Mouse (Mus musculus) heart, embryonic 15.5 days (tissue): ENCODE measurements around the gene Prf1. TPM values are rescaled to one million over a fixed set of nuclear protein-coding genes. Genes with fewer than 3 reads are reported as not detected.
A peak's percentile ranks its signal among the peaks of the same experiment; 100 is the strongest.

ENCODE experiments used
- ATAC-seq: fragments of 200-750 bp; cut with Nextera tagmentation; replicated peaks from 2 replicates; pipeline ENCODE4 v1.8.0; 2017; ENCODE audit warnings: low read depth, moderate TSS enrichment; ENCODE audit not compliant: insufficient number of reproducible peaks, insufficient read depth, low FRiP score
- H3K27ac ChIP-seq: fragments of 300-500 bp; sonication (generic); 2 replicates; pipeline ENCODE4 v1.5.1; 2015; ENCODE audit warnings: mild to moderate bottlenecking, inconsistent platforms
- H3K27me3 ChIP-seq: fragments of 300-500 bp; sonication (generic); 2 replicates; pipeline ENCODE4 v1.6.1; 2015; ENCODE audit warnings: inconsistent platforms
- H3K36me3 ChIP-seq: fragments of 300-500 bp; sonication (generic); 2 replicates; pipeline ENCODE4 v1.6.1; 2015; ENCODE audit warnings: mild to moderate bottlenecking, inconsistent platforms
- H3K4me1 ChIP-seq: fragments of 300-500 bp; sonication (generic); replicated peaks from 2 replicates; pipeline ENCODE4 v1.6.1; 2015; ENCODE audit warnings: inconsistent platforms
- H3K4me2 ChIP-seq: fragments of 300-500 bp; sonication (generic); 2 replicates; pipeline ENCODE4 v1.6.1; 2015; ENCODE audit warnings: inconsistent platforms, mild to moderate bottlenecking, moderate library complexity
- H3K4me3 ChIP-seq: fragments of 300-500 bp; sonication (generic); 2 replicates; pipeline ENCODE4 v1.5.1; 2015; ENCODE audit warnings: mild to moderate bottlenecking, inconsistent platforms
- H3K9ac ChIP-seq: fragments of 300-500 bp; sonication (generic); 2 replicates; pipeline ENCODE4 v1.6.1; 2015; ENCODE audit warnings: mild to moderate bottlenecking, inconsistent platforms
- H3K9me3 ChIP-seq: fragments of 300-500 bp; sonication (generic); replicated peaks from 2 replicates; pipeline ENCODE4 v1.6.1; 2016; ENCODE audit warnings: inconsistent platforms
- WGBS: fragments of 180-500 bp; shearing (Covaris S2); methylation state at CpG from one replicate; pipeline ENCODE4 v1.1.7; 2015; ENCODE audit warnings: mixed read lengths; 5-methylcytosine and 5-hydroxymethylcytosine counted together
- polyA plus RNA-seq: library from polyadenylated mRNA; unstranded; fragments of >200 nt; fragmentation: Nextera tagmentation; extraction: Ambion mirVana; gene quantifications from 2 replicates; pipeline ENCODE4 v1.2.1, GENCODE M21; 2015

Gene Prf1
- polyA plus RNA-seq, 1 experiment from 2014 or later, result 0.09 TPM

DNA sequence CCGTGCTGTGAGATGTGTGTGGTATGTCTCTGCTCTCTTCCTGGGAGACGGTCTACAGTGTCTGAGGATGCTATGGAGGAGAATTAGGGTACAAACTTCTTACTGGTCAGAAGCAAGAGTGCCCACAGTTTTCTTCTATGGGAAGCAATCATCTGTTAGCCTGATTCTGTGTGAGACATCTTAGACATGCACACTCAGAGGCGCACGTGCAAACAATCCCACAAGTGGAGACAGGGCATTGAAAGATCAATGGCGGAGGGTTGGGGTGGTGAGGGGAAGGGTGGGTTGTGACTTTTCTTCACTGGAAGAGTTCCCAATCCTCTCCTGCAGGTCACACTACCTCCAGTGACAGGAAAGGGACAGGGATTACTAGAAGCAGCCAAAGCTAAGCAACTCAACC, 25.0 kb upstream of the Prf1 start:
- Histone ChIP-seq H3K9ac (peak overlapping the region; percentile 72), H3K27ac (peak overlapping the region; percentile 57), H3K9me3 (no peaks in the 10 kb centered on the region), H3K4me1 (peaks cover 30% of the 10 kb centered on the region), H3K4me2 (peak overlapping the region; percentile 97), H3K27me3 (0 out of 2 replicates have a peak, but pooled peaks cover 4% of the 10 kb centered on the region), H3K36me3 (no peaks in the 10 kb centered on the region), H3K4me3 (peak overlapping the region; percentile 60)
- ATAC-seq, result no peak
- 41% methylated on average over 5 of the region's 5 CpGs for WGBS

DNA sequence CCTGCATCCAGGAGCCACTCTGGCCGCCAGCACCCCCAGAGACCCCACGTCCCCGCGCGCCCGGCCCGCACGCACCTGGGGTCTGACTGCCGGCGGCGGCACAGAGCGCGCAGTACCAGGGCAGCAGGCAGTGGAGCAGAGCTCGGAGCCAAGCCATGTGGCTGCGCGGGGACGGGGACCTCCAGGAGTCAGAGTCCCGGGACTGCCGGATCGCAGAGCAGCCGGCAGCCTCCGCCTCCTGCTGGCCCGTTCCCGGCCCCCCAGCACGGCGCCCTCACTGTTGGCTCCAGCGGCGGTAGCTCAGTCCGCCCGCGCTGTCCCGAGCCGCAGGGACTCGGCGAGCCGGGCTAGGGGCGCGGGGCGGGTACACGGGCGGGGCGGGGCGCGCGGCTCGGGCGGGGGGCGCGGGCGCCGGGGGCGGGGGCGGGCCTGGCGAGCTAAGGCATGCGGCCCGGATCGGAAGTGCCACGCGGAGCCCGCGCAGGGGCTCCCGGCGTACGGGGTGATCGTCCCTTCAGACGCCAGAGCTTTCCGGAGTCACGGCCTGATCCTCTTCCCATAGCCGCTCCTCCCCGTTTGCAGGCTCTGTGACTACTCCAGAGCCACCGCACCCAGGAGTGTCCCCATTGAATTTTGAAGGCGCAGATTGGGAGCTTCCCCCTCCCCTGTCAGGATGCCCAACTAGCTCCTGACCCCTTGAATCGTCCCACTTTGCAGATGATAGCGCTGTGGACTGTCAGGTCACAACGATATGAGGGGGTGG, 24.4 kb upstream of the Prf1 start, which contains the start of gene Adamts14:
Adamts14 (minus strand) TSS at position 358 of the 763 bp plus-strand sequence.
- Histone ChIP-seq H3K36me3 (no peaks in the 10 kb centered on the region), H3K4me2 (peak within 1 kb of the TSS; percentile 97), H3K9ac (peak within 1 kb of the TSS; percentile 72), H3K27me3 (0 out of 2 replicates have a peak, but pooled peaks cover 4% of the 10 kb centered on the region), H3K27ac (peak within 1 kb of the TSS; percentile 57), H3K4me3 (peak within 1 kb of the TSS; percentile 60), H3K4me1 (peaks cover 33% of the 10 kb centered on the region), H3K9me3 (no peaks in the 10 kb centered on the region)
- ATAC-seq, result peak; percentile 61
- 1% methylated on average over 58 of the region's 75 CpGs for WGBS

DNA sequence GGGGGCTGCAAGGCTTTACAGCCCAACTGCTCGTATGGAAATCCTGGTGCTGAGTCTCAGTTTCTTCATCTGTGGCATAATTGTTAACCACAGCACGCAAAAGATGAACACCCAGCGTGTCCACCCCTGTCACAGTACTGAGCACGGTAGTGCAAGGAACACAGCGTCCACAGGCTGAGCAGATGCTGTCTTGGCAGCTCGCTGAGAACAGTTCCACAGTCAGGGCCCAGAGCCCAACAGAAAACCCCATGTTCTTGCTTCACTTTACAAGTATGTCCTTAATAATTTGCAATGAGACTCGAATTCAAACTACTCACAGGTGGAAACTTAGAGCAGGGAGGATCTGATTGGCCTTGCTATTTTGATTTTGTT, 23.8 kb upstream of the Prf1 start:
- H3K27me3 ChIP-seq, result 0 out of 2 replicates have a peak, but pooled peaks cover 4% of the 10 kb centered on the region
- ATAC-seq, result no peak
- peak overlapping the region; percentile 57; the same call in 1 of the 2 replicates for H3K27ac ChIP-seq
- H3K4me3 ChIP-seq, result peak overlapping the region; percentile 60
- peak overlapping the region; percentile 97 for H3K4me2 ChIP-seq
- WGBS, result 63% methylated on average over 7 of the region's 7 CpGs
- no peaks in the 10 kb centered on the region for H3K36me3 ChIP-seq
- H3K4me1 ChIP-seq, result peaks cover 36% of the 10 kb centered on the region
- H3K9me3 ChIP-seq, result no peaks in the 10 kb centered on the region
- no peak overlapping the region for H3K9ac ChIP-seq

DNA sequence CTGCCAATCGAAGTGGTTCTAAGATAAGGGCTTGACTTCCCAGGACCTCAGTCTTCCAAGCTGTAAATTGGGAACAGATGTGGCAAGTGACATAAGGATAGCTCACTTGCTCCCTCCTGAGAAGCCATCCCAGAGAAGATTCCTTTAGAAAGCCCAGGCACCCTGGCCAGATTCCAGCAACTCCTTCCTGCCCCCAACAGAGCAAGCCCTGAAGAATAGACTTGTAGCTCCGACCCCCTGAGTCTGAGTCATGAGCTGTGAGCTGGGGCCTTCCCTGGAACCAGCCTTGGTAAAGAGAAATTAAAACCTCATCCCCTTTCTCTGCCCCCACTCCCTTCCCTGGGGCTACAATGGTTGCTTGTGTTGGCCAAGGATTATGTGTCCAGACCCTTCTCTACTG, 23.1 kb upstream of the Prf1 start:
- no peak overlapping the region for H3K9ac ChIP-seq
- no peak overlapping the region for H3K27ac ChIP-seq
- 54% methylated on average over 2 of the region's 2 CpGs for WGBS
- no peak overlapping the region for H3K4me3 ChIP-seq
- H3K36me3 ChIP-seq, result no peaks in the 10 kb centered on the region
- 0 out of 2 replicates have a peak, but pooled peaks cover 4% of the 10 kb centered on the region for H3K27me3 ChIP-seq
- H3K4me2 ChIP-seq, result no peak overlapping the region
- H3K4me1 ChIP-seq, result peaks cover 36% of the 10 kb centered on the region
- no peak for ATAC-seq
- H3K9me3 ChIP-seq, result no peaks in the 10 kb centered on the region

DNA sequence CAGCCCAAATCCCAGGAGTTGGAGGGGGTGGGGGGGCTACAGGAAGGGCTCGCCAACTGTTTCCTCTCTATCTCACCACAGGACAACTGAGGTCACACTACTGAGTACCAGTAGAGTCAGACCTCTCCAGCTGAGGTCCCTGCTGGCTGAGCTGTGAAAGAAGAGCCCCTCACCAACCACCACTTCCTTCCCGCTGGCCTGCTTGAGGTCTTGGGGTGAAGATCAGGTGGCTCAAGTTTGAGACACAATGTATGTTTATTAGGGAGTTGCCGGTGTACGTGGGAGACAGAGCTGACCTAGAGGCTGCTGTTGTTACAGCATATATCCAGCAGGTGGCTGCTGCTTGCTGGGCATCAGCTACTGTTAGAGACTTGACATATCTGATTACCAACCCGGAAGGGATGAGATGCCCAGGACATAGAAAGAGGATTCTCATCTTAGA, 21.9 kb upstream of the Prf1 start:
- Histone ChIP-seq H3K4me3 (no peak overlapping the region), H3K27me3 (0 out of 2 replicates have a peak, but pooled peaks cover 4% of the 10 kb centered on the region), H3K9me3 (no peaks in the 10 kb centered on the region), H3K4me1 (peaks cover 36% of the 10 kb centered on the region), H3K36me3 (no peaks in the 10 kb centered on the region), H3K27ac (no peak overlapping the region), H3K4me2 (peak overlapping the region; percentile 29; the same call in 1 of the 2 replicates), H3K9ac (no peak overlapping the region)
- ATAC-seq, result no peak
- 2% methylated on average over 5 of the region's 5 CpGs for WGBS

DNA sequence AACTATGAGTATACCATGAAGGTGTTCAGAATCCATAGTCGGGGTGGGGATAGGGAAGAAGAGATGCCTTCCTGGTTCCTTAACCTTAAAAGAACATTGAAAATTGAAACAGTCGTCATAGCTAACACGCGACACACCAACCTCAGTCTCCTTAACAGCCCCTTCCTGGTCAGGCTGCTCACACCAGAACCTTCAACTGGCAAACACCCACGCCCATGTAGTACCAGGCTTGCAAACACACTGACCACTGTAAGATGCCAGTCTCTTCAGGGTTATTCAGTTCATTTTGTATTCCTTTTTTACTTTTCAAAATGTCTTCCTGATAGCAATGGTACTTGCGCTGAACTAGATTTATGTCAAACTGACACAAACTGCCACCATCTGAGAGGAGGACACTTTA, 20.6 kb upstream of the Prf1 start:
- Histone ChIP-seq H3K36me3 (no peaks in the 10 kb centered on the region), H3K4me2 (no peak overlapping the region), H3K27me3 (0 out of 2 replicates have a peak, but pooled peaks cover 4% of the 10 kb centered on the region), H3K9me3 (no peaks in the 10 kb centered on the region), H3K4me1 (peaks cover 32% of the 10 kb centered on the region), H3K4me3 (no peak overlapping the region), H3K9ac (no peak overlapping the region), H3K27ac (no peak overlapping the region)
- ATAC-seq, result no peak
- WGBS, result 89% methylated on average over 6 of the region's 6 CpGs

DNA sequence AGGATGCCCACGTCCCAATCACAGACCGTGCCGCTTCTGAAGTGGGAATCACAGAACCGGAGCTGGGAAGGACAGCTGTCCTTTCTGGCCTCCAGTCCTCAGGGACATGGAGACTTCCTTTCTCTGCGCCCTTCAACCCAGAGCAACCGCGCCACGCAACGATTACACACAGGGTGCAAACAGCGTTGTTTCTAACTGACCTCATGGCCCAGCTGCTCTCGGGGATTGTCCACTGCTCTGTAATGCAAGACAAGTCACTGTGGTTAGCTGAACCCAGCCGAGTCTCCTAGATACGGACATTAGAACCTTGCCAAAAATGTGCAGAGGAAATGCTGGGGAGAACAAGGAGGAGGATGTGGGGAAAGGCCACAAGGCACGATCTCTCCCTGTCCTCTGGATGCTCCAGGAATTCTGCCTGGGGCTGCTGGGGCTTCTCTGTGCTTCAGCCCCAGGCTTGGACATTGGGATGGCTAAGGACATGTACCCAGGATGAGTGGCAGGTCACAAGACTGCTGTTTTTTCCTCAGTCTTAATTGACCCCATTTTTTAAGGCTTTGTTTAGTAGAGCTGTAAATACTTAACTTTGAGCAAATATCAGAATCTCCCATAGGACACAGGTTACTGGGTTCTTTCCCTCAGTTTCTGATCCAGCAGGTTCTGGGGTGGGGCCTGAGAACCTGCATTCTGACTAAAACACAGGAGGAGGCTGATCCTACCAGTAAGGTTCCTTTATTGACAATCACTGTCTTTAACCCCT, 19.5 kb upstream of the Prf1 start:
- H3K4me2 ChIP-seq, result no peak overlapping the region
- H3K27ac ChIP-seq, result peak overlapping the region; percentile 39; the same call in 1 of the 2 replicates
- no peak overlapping the region for H3K9ac ChIP-seq
- H3K9me3 ChIP-seq, result no peaks in the 10 kb centered on the region
- no peak for ATAC-seq
- peaks cover 21% of the 10 kb centered on the region for H3K4me1 ChIP-seq
- no peaks in the 10 kb centered on the region for H3K36me3 ChIP-seq
- 0 out of 2 replicates have a peak, but pooled peaks cover 4% of the 10 kb centered on the region for H3K27me3 ChIP-seq
- H3K4me3 ChIP-seq, result no peak overlapping the region
- 50% methylated on average over 14 of the region's 14 CpGs for WGBS

DNA sequence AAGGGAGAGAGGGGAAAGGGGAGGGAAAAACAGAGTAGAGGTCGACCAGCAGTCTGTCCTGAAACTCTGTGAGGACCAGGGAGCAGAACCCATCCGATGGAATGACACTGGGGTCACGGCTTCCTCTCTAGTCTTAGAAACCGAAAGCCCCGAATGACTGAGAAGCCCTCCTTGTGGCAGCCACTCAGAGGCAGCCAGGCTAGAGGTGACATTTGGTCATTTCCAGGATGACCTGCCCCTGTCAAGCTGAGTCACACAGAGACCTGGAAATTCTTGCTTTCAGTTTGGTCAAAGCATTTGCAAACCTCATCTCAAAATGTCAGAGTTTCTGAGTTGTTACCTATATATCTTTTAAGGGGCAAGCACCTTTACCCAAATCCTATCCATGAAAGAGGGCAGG, 16.5 kb upstream of the Prf1 start:
- Histone ChIP-seq H3K4me2 (no peak overlapping the region), H3K4me1 (peaks cover 15% of the 10 kb centered on the region), H3K4me3 (no peak overlapping the region), H3K9ac (no peak overlapping the region), H3K9me3 (no peaks in the 10 kb centered on the region), H3K36me3 (no peaks in the 10 kb centered on the region), H3K27me3 (no peaks in the 10 kb centered on the region), H3K27ac (no peak overlapping the region)
- ATAC-seq, result no peak
- WGBS, result 65% methylated on average over 5 of the region's 5 CpGs

DNA sequence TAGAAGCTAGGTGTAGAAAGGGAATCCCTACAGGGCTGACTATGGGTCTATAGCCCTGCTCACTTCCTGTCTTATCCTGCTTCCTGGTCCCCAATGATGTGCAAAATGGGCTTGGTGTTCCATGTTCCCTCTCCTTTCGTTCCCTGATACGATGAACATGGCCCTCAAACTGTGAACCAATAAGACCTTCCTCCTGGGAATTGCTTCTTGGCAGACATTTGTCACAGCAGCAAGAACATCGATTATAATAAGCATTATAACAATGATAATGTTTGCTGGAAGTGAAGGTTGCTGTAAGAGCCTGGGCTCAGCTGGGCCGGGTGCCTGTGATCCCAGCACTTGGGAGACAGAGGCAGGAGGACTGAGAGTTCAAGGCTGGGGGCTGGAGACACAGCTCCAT, 13.3 kb upstream of the Prf1 start:
- H3K9me3 ChIP-seq, result no peaks in the 10 kb centered on the region
- H3K27ac ChIP-seq, result no peak overlapping the region
- no peak overlapping the region for H3K4me2 ChIP-seq
- 82% methylated on average over 4 of the region's 4 CpGs for WGBS
- peaks cover 20% of the 10 kb centered on the region for H3K4me1 ChIP-seq
- H3K36me3 ChIP-seq, result no peaks in the 10 kb centered on the region
- H3K4me3 ChIP-seq, result no peak overlapping the region
- ATAC-seq, result no peak
- H3K9ac ChIP-seq, result no peak overlapping the region
- H3K27me3 ChIP-seq, result no peaks in the 10 kb centered on the region

DNA sequence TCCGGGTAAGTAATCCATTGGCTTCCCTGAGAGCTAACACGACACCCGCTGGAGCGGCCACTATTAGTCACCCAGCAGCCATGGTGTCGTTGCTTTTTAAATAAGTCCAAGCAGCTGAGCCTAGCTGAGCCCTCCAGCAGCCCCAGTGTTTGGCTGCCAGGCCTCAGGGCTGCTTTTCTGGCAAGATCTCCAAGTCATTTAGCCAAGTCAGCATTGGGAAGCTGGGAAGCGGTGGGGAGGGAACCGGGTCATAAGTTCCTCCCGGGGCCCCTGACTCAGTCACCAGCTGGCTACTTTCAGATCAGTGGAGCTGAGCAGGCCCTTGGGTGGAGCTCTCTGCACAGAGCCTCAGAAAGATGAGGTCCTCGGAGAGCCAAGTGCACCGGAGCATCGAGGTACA, 12.4 kb upstream of the Prf1 start:
- no peak overlapping the region for H3K4me3 ChIP-seq
- H3K27ac ChIP-seq, result peak overlapping the region; percentile 65; the same call in 1 of the 2 replicates
- ATAC-seq, result no peak
- no peaks in the 10 kb centered on the region for H3K9me3 ChIP-seq
- H3K4me2 ChIP-seq, result no peak overlapping the region
- 66% methylated on average over 11 of the region's 11 CpGs for WGBS
- no peaks in the 10 kb centered on the region for H3K27me3 ChIP-seq
- no peaks in the 10 kb centered on the region for H3K36me3 ChIP-seq
- no peak overlapping the region for H3K9ac ChIP-seq
- peaks cover 23% of the 10 kb centered on the region for H3K4me1 ChIP-seq

DNA sequence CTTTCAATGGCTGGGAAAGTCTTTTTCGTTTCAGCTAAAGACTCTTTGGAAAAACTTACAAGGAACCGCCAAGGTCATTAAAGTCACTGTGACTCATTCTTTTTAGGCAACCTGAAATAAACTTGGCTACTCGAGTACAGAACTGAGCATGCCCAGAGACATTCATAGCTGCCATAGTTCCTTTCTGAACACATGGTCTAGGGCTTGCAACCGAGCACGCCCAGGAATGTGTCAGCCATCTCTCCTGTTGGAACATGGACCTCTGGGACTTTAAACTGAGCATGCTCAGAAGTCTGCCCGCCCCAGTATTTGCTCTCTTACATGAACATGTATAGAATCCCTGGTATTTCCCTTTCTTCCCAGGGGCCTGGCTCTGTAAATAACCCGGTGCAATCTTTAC, 11.4 kb upstream of the Prf1 start:
- Histone ChIP-seq H3K4me2 (0 out of 2 replicates have a peak overlapping the region, but pooled peaks have one; percentile 6), H3K9me3 (no peaks in the 10 kb centered on the region), H3K4me3 (no peak overlapping the region), H3K36me3 (no peaks in the 10 kb centered on the region), H3K27ac (peak overlapping the region; percentile 65), H3K27me3 (no peaks in the 10 kb centered on the region), H3K4me1 (peaks cover 30% of the 10 kb centered on the region), H3K9ac (no peak overlapping the region)
- peak; percentile 45 for ATAC-seq
- WGBS, result 44% methylated on average over 7 of the region's 7 CpGs
